Mouse (Mus musculus) MEL (cell line): ENCODE measurements at regions not wholly inside any gene's neighbourhood (a gene's known extent, or its start where the extent isn't known, plus 50 kb on each side); places are given as distances from the start of the nearest gene placed in this dataset.

Source experiments
- DNase-seq: peaks from one replicate; pipeline ENCODE4 v3.0.0; 2011; ENCODE audit warnings: low read depth, low spot score
- H3K27ac ChIP-seq: 2 replicates; pipeline ENCODE4 v1.5.1; 2012; ENCODE audit warnings: low read depth, mild to moderate bottlenecking, control low read depth, low read length, moderate library complexity; ENCODE audit not compliant: control insufficient read depth
- H3K27me3 ChIP-seq, 2 experiments: fragments of 150-350 bp in 1 of 2; sonication (generic) in 1 of 2; 2 replicates each; pipeline ENCODE4 v1.6.1; 2012; ENCODE audit warnings: low read length in 2 of 2, mild to moderate bottlenecking in 2 of 2, improper control_type of control experiment in 1 of 2, moderate library complexity in 1 of 2; ENCODE audit not compliant: insufficient read depth in 2 of 2, control insufficient read depth in 1 of 2
- H3K36me3 ChIP-seq, 2 experiments: 2 replicates each; pipeline ENCODE4 v1.6.1; 2012 to 2014; ENCODE audit warnings: low read length in 2 of 2, improper control_type of control experiment in 1 of 2, inconsistent platforms in 1 of 2, mild to moderate bottlenecking in 1 of 2; ENCODE audit not compliant: insufficient read depth in 2 of 2, control insufficient read depth in 1 of 2
- H3K4me1 ChIP-seq, 2 experiments: fragments of 150-350 bp in 1 of 2; sonication (generic) in 1 of 2; 2 replicates each; pipeline ENCODE4 v1.6.1; 2012; ENCODE audit warnings: low read length in 2 of 2, improper control_type of control experiment in 1 of 2, mild to moderate bottlenecking in 1 of 2; ENCODE audit not compliant: insufficient read depth in 2 of 2, control insufficient read depth in 1 of 2
- H3K4me3 ChIP-seq, 2 experiments: fragments of 150-350 bp in 1 of 2; sonication (generic) in 1 of 2; 2 replicates each; pipeline ENCODE4 v1.5.1; 2012; ENCODE audit warnings: low read depth in 2 of 2, low read length in 2 of 2, mild to moderate bottlenecking in 2 of 2, moderate library complexity in 2 of 2, control low read depth in 1 of 2, improper control_type of control experiment in 1 of 2; ENCODE audit not compliant: control insufficient read depth in 1 of 2, insufficient read depth in 1 of 2
- H3K79me2 ChIP-seq: 2 replicates; pipeline ENCODE4 v1.6.1; 2012; ENCODE audit warnings: mild to moderate bottlenecking, low read length, moderate library complexity; ENCODE audit not compliant: control insufficient read depth, poor library complexity, insufficient read depth
- H3K9ac ChIP-seq: 2 replicates; pipeline ENCODE4 v1.6.1; 2012; ENCODE audit warnings: low read depth, mild to moderate bottlenecking, control low read depth, low read length, moderate library complexity; ENCODE audit not compliant: control insufficient read depth, poor library complexity, severe bottlenecking
- H3K9me3 ChIP-seq: fragments of 150-350 bp; sonication (generic); replicated peaks from 2 replicates; pipeline ENCODE4 v1.6.1; 2012; ENCODE audit warnings: mild to moderate bottlenecking, low read length, improper control_type of control experiment, moderate library complexity; ENCODE audit not compliant: insufficient read depth
- BHLHE40 ChIP-seq: IDR thresholded peaks from 2 replicates; pipeline ENCODE4 v1.6.1; 2012; ENCODE audit warnings: low read depth, mild to moderate bottlenecking, inconsistent platforms, low read length, improper control_type of control experiment, borderline replicate concordance
- CHD2 ChIP-seq: IDR thresholded peaks from 2 replicates; pipeline ENCODE4 v1.6.1; 2011; ENCODE audit warnings: low read length, improper control_type of control experiment
- CTCF ChIP-seq, 3 experiments: IDR thresholded peaks in 2 of 3; conservative IDR thresholded peaks in 1 of 3; 2 replicates each; pipeline ENCODE4 v1.5.1; 2011 to 2012; ENCODE audit warnings: low read length in 3 of 3, low read depth in 2 of 3, mild to moderate bottlenecking in 2 of 3, improper control_type of control experiment in 1 of 3, inconsistent platforms in 1 of 3, mixed read lengths in 1 of 3, moderate library complexity in 1 of 3; ENCODE audit not compliant: control insufficient read depth in 1 of 3, insufficient read depth in 1 of 3, poor library complexity in 1 of 3, severe bottlenecking in 1 of 3
- E2F4 ChIP-seq: IDR thresholded peaks from 2 replicates; pipeline ENCODE4 v1.6.1; 2011; ENCODE audit warnings: low read depth, low read length, improper control_type of control experiment, borderline replicate concordance
- ELF1 ChIP-seq: IDR thresholded peaks from 2 replicates; pipeline ENCODE4 v1.6.1; 2014; ENCODE audit warnings: low read depth, mild to moderate bottlenecking, inconsistent platforms, low read length, improper control_type of control experiment, moderate library complexity
- GABPA ChIP-seq: IDR thresholded peaks from 2 replicates; pipeline ENCODE4 v1.6.1; 2012; ENCODE audit warnings: low read depth, mild to moderate bottlenecking, inconsistent platforms, low read length, improper control_type of control experiment, moderate library complexity
- MAFK ChIP-seq: IDR thresholded peaks from 2 replicates; pipeline ENCODE4 v1.6.1; 2011; ENCODE audit warnings: low read depth, mild to moderate bottlenecking, low read length, improper control_type of control experiment, borderline replicate concordance
- MAX ChIP-seq: IDR thresholded peaks from 2 replicates; pipeline ENCODE4 v1.6.1; 2011; ENCODE audit warnings: low read length, improper control_type of control experiment
- MEF2A ChIP-seq: IDR thresholded peaks from 2 replicates; pipeline ENCODE4 v1.6.1; 2014; ENCODE audit warnings: low read depth, mild to moderate bottlenecking, inconsistent platforms, low read length, improper control_type of control experiment; ENCODE audit not compliant: poor library complexity, insufficient replicate concordance, severe bottlenecking; ENCODE audit errors: extremely low read depth
- MXI1 ChIP-seq: IDR thresholded peaks from 2 replicates; pipeline ENCODE4 v1.6.1; 2011; ENCODE audit warnings: mild to moderate bottlenecking, low read depth, low read length, improper control_type of control experiment
- MYC ChIP-seq: IDR thresholded peaks from 2 replicates; pipeline ENCODE4 v1.6.1; 2011; ENCODE audit warnings: low read depth, mild to moderate bottlenecking, low read length, improper control_type of control experiment, moderate library complexity
- NELFE ChIP-seq: IDR thresholded peaks from 2 replicates; pipeline ENCODE4 v1.6.1; 2011; ENCODE audit warnings: low read depth, low read length, improper control_type of control experiment
- NRF1 ChIP-seq: IDR thresholded peaks from 2 replicates; pipeline ENCODE4 v1.6.1; 2014; ENCODE audit warnings: low read depth, mild to moderate bottlenecking, inconsistent platforms, low read length, improper control_type of control experiment, moderate library complexity; ENCODE audit not compliant: poor library complexity, insufficient read depth, severe bottlenecking
- POLR2A ChIP-seq, 2 experiments: IDR thresholded peaks; 2 replicates each; pipeline ENCODE4 v1.6.1; 2011 to 2012; ENCODE audit warnings: low read length in 2 of 2, mild to moderate bottlenecking in 2 of 2, control low read depth in 1 of 2, improper control_type of control experiment in 1 of 2, low read depth in 1 of 2, moderate library complexity in 1 of 2; ENCODE audit not compliant: control insufficient read depth in 1 of 2, insufficient read depth in 1 of 2, poor library complexity in 1 of 2
- RAD21 ChIP-seq: IDR thresholded peaks from 2 replicates; pipeline ENCODE4 v1.6.1; 2011; ENCODE audit warnings: mild to moderate bottlenecking, low read depth, low read length, improper control_type of control experiment
- RCOR1 ChIP-seq: IDR thresholded peaks from 2 replicates; pipeline ENCODE4 v1.6.1; 2012; ENCODE audit warnings: low read depth, mild to moderate bottlenecking, inconsistent platforms, low read length, improper control_type of control experiment
- SMC3 ChIP-seq: IDR thresholded peaks from 2 replicates; pipeline ENCODE4 v1.6.1; 2011; ENCODE audit warnings: low read depth, low read length, improper control_type of control experiment
- TCF12 ChIP-seq: IDR thresholded peaks from 2 replicates; pipeline ENCODE4 v1.6.1; 2014; ENCODE audit warnings: low read depth, mild to moderate bottlenecking, inconsistent platforms, low read length, improper control_type of control experiment, moderate library complexity
- UBTF ChIP-seq: IDR thresholded peaks from 2 replicates; pipeline ENCODE4 v1.6.1; 2012; ENCODE audit warnings: low read depth, mild to moderate bottlenecking, inconsistent platforms, low read length, improper control_type of control experiment, moderate library complexity, borderline replicate concordance; ENCODE audit not compliant: insufficient read depth
- USF1 ChIP-seq: IDR thresholded peaks from 2 replicates; pipeline ENCODE4 v1.6.1; 2014; ENCODE audit warnings: low read depth, mild to moderate bottlenecking, inconsistent platforms, low read length, improper control_type of control experiment, moderate library complexity
- USF2 ChIP-seq, 2 experiments: IDR thresholded peaks; 2 replicates each; pipeline ENCODE4 v1.6.1; 2011 to 2012; ENCODE audit warnings: improper control_type of control experiment in 2 of 2, low read length in 2 of 2, borderline replicate concordance in 1 of 2, inconsistent platforms in 1 of 2, low read depth in 1 of 2, mild to moderate bottlenecking in 1 of 2; ENCODE audit not compliant: insufficient read depth in 1 of 2
- ZC3H11A ChIP-seq: IDR thresholded peaks from 2 replicates; pipeline ENCODE4 v1.6.1; 2012; ENCODE audit warnings: low read depth, mild to moderate bottlenecking, inconsistent platforms, low read length, improper control_type of control experiment
- ZMIZ1 ChIP-seq: IDR thresholded peaks from 2 replicates; pipeline ENCODE4 v1.6.1; 2012; ENCODE audit warnings: low read depth, mild to moderate bottlenecking, inconsistent platforms, low read length, improper control_type of control experiment, moderate library complexity
- ZNF384 ChIP-seq: IDR thresholded peaks from 2 replicates; pipeline ENCODE4 v1.6.1; 2012; ENCODE audit warnings: low read depth, mild to moderate bottlenecking, inconsistent platforms, low read length, improper control_type of control experiment

DNA sequence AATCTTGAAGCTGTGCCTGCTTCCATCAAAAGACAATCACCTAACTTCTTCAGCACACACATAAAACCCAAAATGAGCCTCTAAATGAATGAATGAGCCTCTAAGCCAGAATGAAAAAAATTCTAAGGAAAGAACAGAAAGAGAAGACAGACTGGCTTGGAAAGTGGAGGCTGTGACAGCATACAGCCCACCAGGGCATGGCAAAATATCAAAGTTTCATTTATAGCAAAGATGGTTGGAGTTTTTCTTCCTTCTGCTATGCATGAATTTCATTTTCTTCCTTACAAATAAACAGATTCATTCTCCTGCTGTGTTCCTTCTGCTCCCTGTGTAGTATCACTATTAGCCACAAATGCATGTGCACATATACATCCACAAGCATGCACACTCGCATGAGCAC is 247.7 kb upstream of the Spred2 start (continued):
- TF ChIP-seq USF2 (IDR thresholded peaks at IDR 0.05; ENCODE audit: borderline replicate concordance in 1 of 2, insufficient read depth in 1 of 2, low read depth in 1 of 2, low read length in 2 of 2), result no peak
- TF ChIP-seq GABPA, result no peak

DNA sequence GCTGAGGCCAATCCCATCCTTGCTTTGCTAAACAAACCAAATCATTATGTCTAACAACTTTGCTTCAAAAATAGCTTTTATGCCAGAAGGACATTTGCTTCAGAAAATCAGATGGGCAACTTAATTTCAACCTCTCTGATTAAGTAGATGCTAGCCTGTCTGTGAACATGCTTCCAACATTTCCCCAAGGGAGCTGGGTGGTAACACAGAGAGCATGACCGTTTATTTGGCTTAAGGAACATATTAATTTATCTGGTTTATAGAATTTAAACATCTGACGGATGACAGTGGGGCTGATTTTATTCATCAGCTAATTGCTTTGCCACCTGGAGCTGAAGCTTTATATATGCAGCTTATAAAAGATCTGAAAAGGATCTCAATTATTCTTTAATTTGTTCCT is 245.1 kb upstream of the Spred2 start:
- Histone ChIP-seq H3K27ac (no peak overlapping the region), H3K9me3 (no peaks in the 10 kb centered on the region), H3K79me2 (no peaks in the 10 kb centered on the region), H3K27me3 (peaks cover 4 to 5% of the 10 kb centered on the region in 2 experiments; a peak in 3 of 4 replicates), H3K4me1 (no peaks in the 10 kb centered on the region), H3K36me3 (no peaks in the 10 kb centered on the region), H3K9ac (no peak overlapping the region), H3K4me3 (no peak overlapping the region)
- no peak for TF ChIP-seq SMC3
- no peak for TF ChIP-seq NELFE
- TF ChIP-seq CTCF (IDR thresholded peaks at IDR 0.05 in 2 of 3, conservative IDR thresholded peaks at IDR 0.05 in 1 of 3; ENCODE audit: control insufficient read depth in 1 of 3, insufficient read depth in 1 of 3, low read depth in 2 of 3, low read length in 3 of 3, poor library complexity in 1 of 3, severe bottlenecking in 1 of 3), result no peak
- TF ChIP-seq MAX, result no peak
- TF ChIP-seq E2F4, result no peak
- no peak for TF ChIP-seq CHD2
- TF ChIP-seq BHLHE40, result no peak
- no peak for TF ChIP-seq ZC3H11A
- DNase-seq, result no peak

DNA sequence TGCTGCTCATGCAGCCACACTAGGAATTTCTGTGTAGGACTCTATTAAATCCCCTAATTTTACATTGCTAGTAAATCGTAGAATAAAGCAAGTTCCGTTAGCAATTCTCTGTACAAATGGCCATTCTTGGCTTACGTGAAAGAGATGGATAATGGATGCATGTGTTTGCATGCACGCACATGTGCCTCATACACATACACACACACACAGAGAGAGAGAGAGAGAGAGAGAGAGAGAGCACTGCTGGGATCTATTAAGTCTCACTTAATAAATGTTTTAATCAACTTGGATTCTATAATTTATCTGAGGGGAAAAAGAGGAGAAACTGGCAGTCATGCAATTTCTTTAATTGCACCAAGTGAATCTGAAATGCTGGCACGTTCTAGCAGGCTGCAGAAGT is 244.5 kb upstream of the Spred2 start:
- H3K4me1 ChIP-seq, result no peaks in the 10 kb centered on the region
- no peaks in the 10 kb centered on the region for H3K79me2 ChIP-seq
- H3K9ac ChIP-seq, result no peak overlapping the region
- H3K27ac ChIP-seq, result no peak overlapping the region
- DNase-seq, result no peak
- no peaks in the 10 kb centered on the region for H3K36me3 ChIP-seq
- peaks cover 4 to 5% of the 10 kb centered on the region in 2 experiments for H3K27me3 ChIP-seq
- TF ChIP-seq MYC (no peak), USF1 (no peak), ELF1 (no peak), MEF2A (no peak), UBTF (no peak), MXI1 (no peak), MAFK (no peak), ZMIZ1 (no peak), NRF1 (no peak), RCOR1 (no peak), ZNF384 (no peak), CTCF (IDR thresholded peaks at IDR 0.05 in 2 of 3, conservative IDR thresholded peaks at IDR 0.05 in 1 of 3; ENCODE audit: control insufficient read depth in 1 of 3, insufficient read depth in 1 of 3, low read depth in 2 of 3, low read length in 3 of 3, poor library complexity in 1 of 3, severe bottlenecking in 1 of 3) (no peak), TCF12 (no peak), RAD21 (no peak), POLR2A (IDR thresholded peaks at IDR 0.05; ENCODE audit: control insufficient read depth in 1 of 2, insufficient read depth in 1 of 2, low read depth in 1 of 2, low read length in 2 of 2, poor library complexity in 1 of 2) (no peak), GABPA (no peak)
- no peak overlapping the region for H3K4me3 ChIP-seq
- H3K9me3 ChIP-seq, result no peaks in the 10 kb centered on the region
